Mouse (Mus musculus) thymus, adult 2 months (tissue): ENCODE measurements around the gene Naalad2. TPM values are rescaled to one million over a fixed set of nuclear protein-coding genes. Genes with fewer than 3 reads are reported as not detected.
"Not testable (repeated sequence)": the region's sequence is repeated elsewhere in the genome, so short reads cannot be mapped to it uniquely, and the experiment has no call there.

Experiments used
- DNase-seq: peaks from one replicate; pipeline ENCODE4 v3.0.0; 2021
- H3K27ac ChIP-seq: fragments of 200-500 bp; 2 replicates; pipeline ENCODE4 v1.5.1; 2012; ENCODE audit warnings: low read length, control low read depth; ENCODE audit not compliant: control insufficient read depth, insufficient read depth
- H3K27me3 ChIP-seq: fragments of 200-500 bp; 2 replicates; pipeline ENCODE4 v1.6.1; 2012; ENCODE audit warnings: mild to moderate bottlenecking, low read length, moderate library complexity, mixed read lengths; ENCODE audit not compliant: control insufficient read depth, insufficient read depth
- H3K36me3 ChIP-seq: fragments of 200-500 bp; 2 replicates; pipeline ENCODE4 v1.6.1; 2012; ENCODE audit warnings: mild to moderate bottlenecking, low read length, moderate library complexity; ENCODE audit not compliant: control insufficient read depth, insufficient read depth
- H3K4me1 ChIP-seq: fragments of 200-500 bp; replicated peaks from 2 replicates; pipeline ENCODE4 v1.6.1; 2012; ENCODE audit warnings: low read length; ENCODE audit not compliant: control insufficient read depth, insufficient read depth
- H3K4me3 ChIP-seq: fragments of 200-500 bp; 2 replicates; pipeline ENCODE4 v1.5.1; 2012; ENCODE audit warnings: mild to moderate bottlenecking, low read length, control low read depth, moderate library complexity; ENCODE audit not compliant: control insufficient read depth, insufficient read depth
- CTCF ChIP-seq: fragments of 200-500 bp; IDR thresholded peaks from 2 replicates; pipeline ENCODE4 v1.5.1; 2012; ENCODE audit warnings: mild to moderate bottlenecking, control low read depth, low read length, moderate library complexity, borderline replicate concordance; ENCODE audit not compliant: control insufficient read depth, poor library complexity, insufficient read depth; ENCODE audit errors: extremely low read depth
- POLR2A ChIP-seq: fragments of 200-500 bp; IDR thresholded peaks from 2 replicates; pipeline ENCODE4 v1.6.1; 2012; ENCODE audit warnings: mild to moderate bottlenecking, low read length, control low read depth, moderate library complexity; ENCODE audit not compliant: control insufficient read depth, poor library complexity, insufficient read depth; ENCODE audit errors: extremely low read depth
- WGBS: fragments of 180-500 bp; shearing (Covaris S2); methylation state at CpG from one replicate; pipeline ENCODE4 v1.1.7; 2018; 5-methylcytosine and 5-hydroxymethylcytosine counted together
- polyA plus RNA-seq: library from polyadenylated mRNA; depleted of rRNA; stranded (reverse); fragments of >200 nt; gene quantifications from 2 replicates; pipeline ENCODE4 v1.2.3, GENCODE M21; 2012

Gene Naalad2
- polyA plus RNA-seq, 1 experiment, result 0.43 TPM

DNA sequence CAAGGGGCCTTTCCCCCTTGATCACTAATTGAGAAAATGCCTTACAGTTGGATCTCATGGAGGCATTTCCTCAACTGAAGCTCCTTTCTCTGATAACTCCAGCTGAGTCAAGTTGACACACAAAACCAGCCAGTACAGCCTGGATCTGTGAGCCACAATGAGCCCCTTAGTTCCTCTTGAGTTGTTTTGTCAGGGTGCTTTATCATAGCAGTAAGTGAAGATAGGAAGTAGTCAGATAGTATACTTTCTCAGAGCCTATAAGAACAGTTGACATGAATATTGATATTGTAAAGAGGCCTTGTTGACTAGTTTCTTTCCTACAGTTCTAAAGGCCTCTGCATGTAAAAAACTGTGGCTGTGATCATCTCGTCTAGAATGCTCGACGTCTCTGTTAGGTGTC, 82.8 kb downstream of the Naalad2 start:
- Histone ChIP-seq H3K36me3 (0 out of 2 replicates have a peak, but pooled peaks cover 3% of the 10 kb centered on the region), H3K4me1 (no peaks in the 10 kb centered on the region), H3K27me3 (no peaks in the 10 kb centered on the region), H3K4me3 (no peak overlapping the region), H3K27ac (no peak overlapping the region)
- DNase-seq, result no peak
- WGBS, result 97% methylated on average over 3 of the region's 3 CpGs
- TF ChIP-seq POLR2A, result no peak
- no peak for TF ChIP-seq CTCF

DNA sequence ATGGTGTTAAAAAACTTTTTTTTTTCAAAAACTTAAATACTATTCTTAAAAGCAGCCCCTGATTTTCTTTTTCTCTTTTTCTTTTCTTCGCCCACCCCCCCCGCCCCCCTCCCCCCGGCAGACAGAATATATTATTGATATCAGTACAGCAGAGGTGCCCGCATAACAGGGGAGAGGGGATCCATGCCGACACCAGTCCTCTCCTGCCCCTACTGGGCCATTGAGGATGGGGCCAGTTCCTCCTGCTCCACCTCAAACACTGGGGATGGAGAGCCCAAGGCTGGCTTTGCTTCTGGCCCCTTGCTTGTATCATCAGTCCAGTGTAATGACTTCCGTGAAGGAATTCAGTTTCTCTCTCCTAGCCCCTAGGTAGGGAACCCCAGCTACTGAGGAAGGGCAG, 104.5 kb downstream of the Naalad2 start:
- 93% methylated on average over 6 of the region's 6 CpGs for WGBS
- Histone ChIP-seq H3K4me3 (no peak overlapping the region), H3K27ac (no peak overlapping the region), H3K36me3 (peaks cover 38% of the 10 kb centered on the region), H3K27me3 (no peaks in the 10 kb centered on the region), H3K4me1 (peaks cover 3% of the 10 kb centered on the region)
- no peak for DNase-seq
- TF ChIP-seq POLR2A (no peak), CTCF (no peak)

DNA sequence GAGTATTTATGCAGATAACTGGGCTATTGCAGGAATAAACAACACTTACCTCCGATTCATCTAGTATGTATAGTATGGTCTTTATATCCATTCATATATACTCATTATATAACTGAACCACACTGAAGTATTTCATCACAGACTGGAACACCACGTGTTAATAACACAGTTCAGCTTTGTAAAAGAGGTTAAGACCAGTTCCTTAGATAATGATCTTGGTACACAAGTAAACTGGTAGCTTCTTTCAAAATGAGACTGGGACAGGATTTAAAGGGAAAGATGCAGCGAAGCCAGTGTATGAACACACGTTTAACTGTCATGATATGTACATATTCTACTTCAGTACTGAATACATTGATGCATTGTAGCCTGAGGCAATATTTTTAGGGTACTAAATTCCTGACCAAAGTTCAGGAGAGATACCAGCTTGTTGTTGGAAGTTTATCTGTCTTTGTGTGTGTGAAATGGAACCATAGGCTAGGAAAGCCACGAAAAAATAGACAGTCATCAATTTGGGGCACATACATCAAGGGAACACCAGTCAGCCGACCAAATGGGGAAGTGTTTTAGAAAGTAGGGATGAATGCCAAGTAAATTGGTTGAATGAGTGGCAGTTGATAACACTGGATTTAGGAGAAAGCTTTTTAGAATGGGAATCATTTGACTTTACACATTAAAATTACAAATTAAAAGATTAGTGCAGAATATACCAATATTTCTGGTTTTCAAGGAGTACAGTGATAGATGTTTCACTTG, 109.6 kb downstream of the Naalad2 start:
- 9% methylated on average over 6 of the region's 6 CpGs for WGBS
- Histone ChIP-seq H3K27me3 (no peaks in the 10 kb centered on the region), H3K4me3 (no peak overlapping the region), H3K27ac (no peak overlapping the region; the same call in 1 of the 2 replicates), H3K36me3 (0 out of 2 replicates have a peak, but pooled peaks cover 3% of the 10 kb centered on the region), H3K4me1 (peaks cover 3% of the 10 kb centered on the region)
- DNase-seq, result no peak
- TF ChIP-seq POLR2A (no peak), CTCF (no peak)

DNA sequence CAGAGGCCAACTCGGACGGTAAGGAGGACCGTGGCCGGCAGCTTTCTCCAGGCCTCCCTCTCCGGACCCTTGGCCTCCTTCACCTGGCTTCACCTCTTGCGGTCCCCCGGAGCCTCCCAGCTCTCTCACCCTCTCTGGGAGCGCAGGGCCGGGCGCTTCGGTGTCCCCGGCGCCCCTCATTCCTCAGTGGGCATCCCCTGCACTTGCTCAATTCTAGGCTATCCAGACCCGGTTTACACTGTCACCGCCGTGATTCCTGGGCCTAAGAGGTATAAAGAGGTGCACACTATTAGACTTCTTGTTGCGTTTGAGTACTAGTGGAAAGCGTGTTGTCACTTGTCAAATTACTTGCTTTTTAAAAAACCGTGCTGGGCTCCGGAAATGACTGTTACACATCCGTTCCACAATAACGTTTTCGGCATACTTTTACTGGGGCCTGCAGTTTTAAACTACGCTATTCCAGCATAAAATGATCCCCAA, 110.3 kb downstream of the Naalad2 start:
- Histone ChIP-seq H3K4me3 (peak overlapping the region; percentile 87), H3K27me3 (no peaks in the 10 kb centered on the region), H3K36me3 (0 out of 2 replicates have a peak, but pooled peaks cover 3% of the 10 kb centered on the region), H3K27ac (peak overlapping the region; percentile 78), H3K4me1 (peaks cover 3% of the 10 kb centered on the region)
- DNase-seq, result no peak
- TF ChIP-seq CTCF (no peak), POLR2A (no peak)
- under 1% methylated on average over 24 of the region's 24 CpGs for WGBS

DNA sequence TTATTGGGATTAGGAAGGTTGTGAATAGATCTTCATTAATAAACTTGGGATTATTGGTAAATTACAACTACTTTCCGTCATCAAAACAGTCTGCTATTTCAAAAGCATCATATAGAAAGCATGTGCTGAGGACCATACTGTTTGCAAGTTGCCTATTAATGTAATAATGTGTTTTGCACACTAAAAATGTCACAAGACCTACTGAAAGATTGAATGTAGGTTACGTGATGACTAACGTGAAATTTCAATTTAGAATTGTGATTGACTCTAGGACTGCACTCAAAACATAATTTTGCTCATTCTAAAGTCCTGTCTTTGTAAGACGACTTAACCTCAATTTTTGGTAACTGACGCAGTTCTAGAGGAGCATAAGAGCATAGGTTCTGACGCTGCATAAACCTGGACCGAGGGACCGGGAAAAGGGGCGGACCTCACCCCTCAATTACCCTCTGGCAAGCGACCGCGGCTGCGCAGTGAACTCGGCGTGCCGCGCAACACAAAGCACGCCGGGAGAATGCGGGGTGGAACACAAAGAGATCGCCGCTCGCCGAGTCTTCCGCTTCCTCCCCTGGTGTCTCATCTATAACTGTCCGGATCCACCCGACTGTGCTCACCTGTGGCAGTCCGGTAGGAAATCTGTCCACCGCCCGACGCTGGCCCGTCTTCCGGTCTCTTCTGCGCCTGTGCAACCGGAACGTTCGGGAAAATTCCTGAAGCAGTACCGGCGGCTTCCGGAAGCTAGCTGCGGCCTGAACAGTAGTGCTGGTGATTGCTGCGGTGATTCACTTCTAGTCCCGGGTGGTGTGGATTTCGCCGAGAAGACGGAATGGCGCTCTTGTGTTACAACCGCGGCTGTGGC, 111.0 kb downstream of the Naalad2 start, which contains the start of gene Chordc1:
Gene Chordc1 (plus strand): TSS at position 555 of the 859 bp plus-strand sequence.
- no peaks in the 10 kb centered on the region for H3K27me3 ChIP-seq
- peaks cover 3% of the 10 kb centered on the region for H3K4me1 ChIP-seq
- peak; percentile 92 for DNase-seq
- 0 out of 2 replicates have a peak, but pooled peaks cover 3% of the 10 kb centered on the region for H3K36me3 ChIP-seq
- 3% methylated on average over 49 of the region's 49 CpGs for WGBS
- peak within 1 kb of the TSS; percentile 87 for H3K4me3 ChIP-seq
- TF ChIP-seq POLR2A, result peak; percentile 81
- peak; percentile 72 for TF ChIP-seq CTCF
- H3K27ac ChIP-seq, result peak within 1 kb of the TSS; percentile 78

DNA sequence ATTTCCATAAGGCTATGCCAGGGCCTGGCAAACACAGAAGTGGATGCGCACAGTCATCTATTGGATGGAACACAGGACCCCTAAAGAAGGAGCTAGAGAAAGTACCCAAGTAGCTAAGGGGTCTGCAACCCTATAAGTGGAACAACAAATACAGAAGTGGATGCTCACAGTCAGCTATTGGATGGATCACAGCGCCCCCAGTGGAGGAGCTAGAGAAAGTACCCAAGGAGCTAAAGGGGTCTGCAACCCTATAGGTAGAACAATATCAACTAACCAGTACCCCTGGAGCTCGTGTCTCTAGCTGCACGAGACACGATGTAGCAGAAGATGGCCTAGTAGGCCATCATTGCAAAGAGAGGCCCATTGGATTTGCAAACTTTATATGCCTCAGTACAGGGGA, 124.1 kb downstream of the Naalad2 start:
- H3K36me3 ChIP-seq, H3K4me1 ChIP-seq, H3K27me3 ChIP-seq, H3K4me3 ChIP-seq, DNase-seq, H3K27ac ChIP-seq: not testable (repeated sequence)
- WGBS, result 35% methylated on average over 5 of the region's 5 CpGs
